Mouse (Mus musculus) thymus, postnatal 14 days (tissue): ENCODE results near the gene Irak1bp1.

Experiments used
- DNase-seq: peaks from one replicate; pipeline ENCODE4 v3.0.0; 2021

Irak1bp1 gene

GRCm38 (mm10) chr9:82829007-82829689, at the start of gene Irak1bp1:
Irak1bp1 (plus strand) TSS chr9:82829540.
- DNase-seq: no peak

DNA sequence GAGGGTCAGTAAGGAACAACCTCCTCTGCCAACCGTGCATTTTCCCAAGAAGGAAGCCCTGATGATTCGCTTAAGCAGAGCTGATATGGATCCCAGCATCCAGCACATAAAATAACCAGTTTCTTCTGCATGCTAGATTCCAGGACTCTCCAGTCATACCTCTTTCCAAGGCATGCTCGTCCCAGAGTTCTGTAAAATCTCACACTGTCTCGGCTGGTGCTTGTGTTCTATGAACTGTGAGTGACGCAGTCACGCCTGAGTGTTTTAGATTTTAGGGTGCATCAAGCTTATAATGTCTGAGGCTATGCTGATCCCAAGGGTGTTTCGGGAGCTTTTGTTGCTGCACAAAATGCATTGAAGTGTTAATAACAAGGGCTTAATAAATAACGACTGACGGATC, 41.0 kb upstream of the Irak1bp1 start:
- no peak for DNase-seq

GRCm38 (mm10) chr9:82800360-82800759, 29.0 kb upstream of the Irak1bp1 start:
- no peak for DNase-seq

- DNase-seq: no peak
Observed at GRCm38 (mm10) chr9:82807129-82807528, 22.2 kb upstream of the Irak1bp1 start.

- no peak for DNase-seq
Observed at GRCm38 (mm10) chr9:82807635-82808034, 21.7 kb upstream of the Irak1bp1 start.

DNA sequence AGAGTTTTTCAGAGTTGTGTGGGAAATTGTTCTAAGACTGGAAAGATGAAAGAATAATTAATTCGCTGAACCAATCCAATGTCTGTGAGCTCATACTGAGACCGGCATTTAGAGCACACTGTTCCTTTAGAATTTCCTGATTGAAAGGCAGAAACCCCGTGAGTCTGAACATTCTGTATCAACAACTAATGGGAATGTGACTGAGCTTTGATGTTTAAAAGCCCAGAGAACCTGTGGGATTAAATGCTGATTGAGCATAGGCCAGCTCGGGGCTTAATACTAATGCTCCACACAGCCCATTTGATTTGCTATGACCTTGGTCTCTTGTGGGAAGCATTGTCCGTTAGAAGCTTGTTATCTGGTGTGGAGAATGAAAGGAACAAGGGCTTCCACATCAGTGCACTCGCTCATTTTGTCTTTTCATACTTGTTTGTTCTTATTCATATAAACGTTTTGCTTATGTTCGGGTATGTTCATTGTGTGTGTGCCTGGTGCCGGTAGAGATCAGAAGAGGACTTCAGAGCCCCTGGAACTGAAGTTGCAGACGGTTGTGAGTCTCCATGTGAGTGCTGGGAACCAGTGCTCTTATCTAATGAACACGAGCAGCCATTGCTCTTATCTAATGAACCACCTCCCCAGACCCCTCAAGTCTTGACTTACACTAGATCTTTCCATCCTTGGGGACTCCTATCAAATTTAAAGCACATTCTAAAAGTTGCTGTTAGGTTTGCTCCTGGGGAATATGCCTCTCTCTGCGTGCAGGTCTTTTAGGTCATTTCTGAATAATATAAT, 17.0 kb upstream of the Irak1bp1 start:
- no peak for DNase-seq

- no peak for DNase-seq
Observed at GRCm38 (mm10) chr9:82814536-82814935, 14.8 kb upstream of the Irak1bp1 start.

DNA sequence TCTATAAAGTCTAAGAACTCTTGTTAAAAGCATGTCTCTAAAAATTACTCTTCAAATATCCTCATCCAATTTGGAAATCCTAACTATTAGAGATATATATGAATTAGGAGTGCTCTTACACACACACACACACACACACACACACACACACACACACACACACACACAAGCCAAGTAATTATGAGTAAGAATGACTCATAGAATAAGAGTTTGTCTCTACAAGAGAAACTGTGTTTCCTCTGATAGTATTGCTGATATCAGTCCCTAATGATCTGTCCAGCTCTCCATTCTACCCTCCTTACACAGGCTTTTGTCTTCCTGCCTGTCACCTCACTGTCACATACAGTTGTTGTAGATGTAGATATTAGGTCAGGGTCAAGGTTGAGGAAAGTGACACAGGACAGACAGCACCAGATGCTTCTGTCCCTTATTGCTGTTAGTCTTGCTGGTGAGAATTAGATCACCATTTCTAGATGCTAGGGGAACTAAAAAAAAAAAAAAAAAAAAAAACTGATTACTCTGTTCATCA, 14.0 kb upstream of the Irak1bp1 start:
- no peak for DNase-seq

DNA sequence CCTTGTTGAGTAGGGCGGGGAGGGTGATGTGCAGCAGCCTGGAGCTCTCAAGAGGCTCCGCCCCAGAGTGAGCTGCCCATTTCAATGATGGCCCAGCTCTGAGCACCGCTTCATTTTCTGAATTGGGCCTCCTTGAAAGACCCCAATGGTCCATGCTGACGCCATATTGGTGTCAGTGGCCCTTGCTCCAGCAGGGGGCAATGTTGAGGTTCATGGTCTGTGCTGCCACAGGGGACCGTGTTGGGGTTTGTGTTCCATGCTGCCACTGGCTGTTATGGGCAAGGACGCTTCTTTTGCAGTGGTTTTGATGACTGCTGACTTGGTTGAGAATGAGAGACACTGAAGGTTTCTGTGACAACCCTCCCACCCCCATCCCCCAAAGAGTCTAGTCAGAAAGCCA, 2.9 kb upstream of the Irak1bp1 start:
- no peak for DNase-seq

- DNase-seq: peak; percentile 92
Observed at GRCm38 (mm10) chr9:82829693-82830430, 522 bp downstream of the Irak1bp1 start.

- DNase-seq: no peak
Observed at GRCm38 (mm10) chr9:82831891-82832290, 2.6 kb downstream of the Irak1bp1 start.

- no peak for DNase-seq
Observed at GRCm38 (mm10) chr9:82835921-82836320, 6.6 kb downstream of the Irak1bp1 start.

GRCm38 (mm10) chr9:82842671-82843070, 13.3 kb downstream of the Irak1bp1 start:
- DNase-seq: no peak

DNA sequence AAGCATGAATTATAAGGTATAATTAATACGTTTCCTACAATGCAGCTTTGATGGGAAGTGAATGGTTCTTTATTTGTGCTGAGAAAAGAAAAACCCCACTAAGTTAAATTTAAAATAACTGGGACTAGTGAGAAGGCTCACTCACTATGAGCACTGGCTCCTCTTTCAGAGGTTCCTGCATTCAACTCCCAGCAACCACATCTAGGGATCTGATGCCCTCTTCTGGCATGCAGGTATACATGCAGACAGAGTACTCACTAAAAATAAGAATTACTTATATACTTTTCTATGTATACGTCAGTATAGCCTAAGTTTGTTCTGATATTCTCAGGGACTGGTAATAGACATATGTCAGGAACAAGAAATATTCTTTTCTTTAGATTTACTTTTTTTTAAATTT, 24.7 kb downstream of the Irak1bp1 start:
- peak; percentile 38 for DNase-seq

- peak; percentile 56 for DNase-seq
Observed at GRCm38 (mm10) chr9:82854973-82855614, 25.8 kb downstream of the Irak1bp1 start.

DNA sequence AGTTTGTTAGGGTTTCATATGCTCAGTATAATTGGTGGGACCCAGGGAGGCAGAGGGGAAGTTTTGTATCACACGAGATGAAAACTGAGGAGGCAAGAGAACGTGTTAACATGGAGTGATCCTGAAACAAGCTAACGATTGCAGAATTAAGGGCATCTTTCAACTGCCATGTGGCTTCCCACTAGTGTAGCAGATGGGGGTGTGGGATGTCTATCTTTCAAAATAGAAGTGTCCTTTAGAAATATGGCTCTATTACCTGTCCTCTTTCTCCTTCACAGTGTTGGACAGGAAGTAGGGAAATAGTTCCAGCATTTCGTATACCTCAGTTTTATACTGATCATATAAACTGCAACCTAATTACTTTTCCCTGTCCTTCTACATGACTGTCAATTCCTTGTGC, 26.9 kb downstream of the Irak1bp1 start:
- no peak for DNase-seq

GRCm38 (mm10) chr9:82860805-82861204, 31.5 kb downstream of the Irak1bp1 start:
- DNase-seq: no peak

- no peak for DNase-seq
Observed at GRCm38 (mm10) chr9:82861316-82861715, 32.0 kb downstream of the Irak1bp1 start.

DNA sequence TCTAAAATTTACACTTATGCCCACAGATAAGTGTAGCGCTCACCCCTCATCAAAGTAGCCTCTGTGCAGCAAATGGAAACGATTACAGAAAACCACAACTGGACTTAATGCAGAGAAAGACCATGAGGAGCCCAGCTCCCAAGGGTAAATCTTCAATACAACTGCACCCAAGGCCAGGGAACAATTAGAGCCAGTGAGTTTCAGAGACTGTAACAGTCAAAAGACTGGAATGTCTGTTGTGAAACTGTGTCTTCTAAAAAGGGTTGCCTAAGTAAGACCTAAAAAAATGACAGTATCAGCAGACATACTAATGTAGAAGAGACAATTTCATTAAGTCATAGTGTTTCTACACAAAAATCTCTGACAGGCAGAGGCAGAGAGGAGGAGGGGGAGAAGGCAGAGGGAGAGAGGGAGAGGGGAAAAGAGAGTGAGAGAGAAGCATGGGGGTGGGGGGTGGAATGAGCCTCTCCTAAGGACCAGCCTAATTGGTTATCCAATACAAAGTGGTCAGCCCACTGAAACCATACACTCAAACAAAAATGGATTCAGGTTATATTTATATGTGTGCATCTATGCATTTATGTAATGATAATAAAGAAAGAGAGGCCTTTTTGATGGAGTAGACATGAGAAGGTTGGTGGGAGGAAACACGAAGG, 32.6 kb downstream of the Irak1bp1 start:
- DNase-seq: no peak

DNA sequence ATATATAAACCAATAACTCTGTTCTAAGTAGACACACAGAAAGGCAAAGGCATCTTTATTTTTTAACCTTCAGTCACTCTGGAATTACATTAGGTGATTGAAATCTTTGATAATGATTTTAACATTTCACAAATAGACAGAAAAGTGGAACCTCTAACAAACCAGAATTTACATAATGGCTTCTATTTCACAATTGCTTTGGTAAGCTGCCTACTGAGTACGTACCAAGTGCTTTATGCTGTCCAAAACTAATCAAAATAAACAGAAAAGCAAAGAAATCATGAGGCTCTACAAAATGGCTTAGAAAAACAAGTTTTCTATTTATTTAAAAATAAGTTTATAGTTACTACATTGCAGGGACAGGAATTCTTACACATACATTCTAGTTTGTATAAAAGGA, 36.8 kb downstream of the Irak1bp1 start:
- no peak for DNase-seq

GRCm38 (mm10) chr9:82867698-82868097, 38.4 kb downstream of the Irak1bp1 start:
- no peak for DNase-seq

GRCm38 (mm10) chr9:82877078-82877477, 47.7 kb downstream of the Irak1bp1 start:
- no peak for DNase-seq
